8 mouse cellular contexts compared by ENCODE assay signal in genomic region chr6:32586821-32587135, GRCm38 (mm10). TPM values are rescaled to one million over a fixed set of nuclear protein-coding genes. Genes with fewer than 3 reads are reported as not detected.
DNase-seq lines count a peak whose midpoint lies in the region; ATAC-seq lines count a peak whose summit lies in the region.

No protein-coding gene starts in this region.

- intact Hi-C loops in gastrocnemius, postnatal 36 days (cut with DNase I): loop anchor here (5.0 to 10.0 kb wide), 2 partner anchors 104 to 922 kb away; no protein-coding TSS in a partner anchor

- DNase-seq in kidney, postnatal 36 days: no peak
- peak; percentile 16 for DNase-seq in embryonic facial prominence, embryonic 10.5 days (ENCODE audit: low spot score)
- no peak for DNase-seq in gastrocnemius, postnatal 36 days
- no peak for DNase-seq in frontal cortex, postnatal 36 days (ENCODE audit: low spot score in 2 of 2)

- peaks cover 18% of the 10 kb centered on the region for H3K4me1 ChIP-seq in kidney, embryonic 16.5 days (ENCODE audit: insufficient read depth, low read length)
- H3K4me1 ChIP-seq in embryonic facial prominence, embryonic 10.5 days: peaks cover 62% of the 10 kb centered on the region
- H3K4me1 ChIP-seq in intestine, embryonic 16.5 days (ENCODE audit: control insufficient read depth, insufficient read depth, low read length): peaks cover 15% of the 10 kb centered on the region
- peaks cover 32% of the 10 kb centered on the region for H3K4me1 ChIP-seq in neural tube, embryonic 12.5 days

- H3K36me3 ChIP-seq in kidney, embryonic 16.5 days (ENCODE audit: insufficient read depth, low read length): no peaks in the 10 kb centered on the region
- H3K36me3 ChIP-seq in embryonic facial prominence, embryonic 10.5 days (replicated peaks): no peaks in the 10 kb centered on the region
- no peaks in the 10 kb centered on the region for H3K36me3 ChIP-seq in intestine, embryonic 16.5 days (ENCODE audit: control insufficient read depth, insufficient read depth, low read length)
- H3K36me3 ChIP-seq in neural tube, embryonic 12.5 days: no peaks in the 10 kb centered on the region

- no peaks in the 10 kb centered on the region for H3K9me3 ChIP-seq in kidney, embryonic 16.5 days (ENCODE audit: low read length)
- no peaks in the 10 kb centered on the region for H3K9me3 ChIP-seq in embryonic facial prominence, embryonic 10.5 days
- H3K9me3 ChIP-seq in intestine, embryonic 16.5 days (ENCODE audit: control insufficient read depth, low read length): no peaks in the 10 kb centered on the region
- no peaks in the 10 kb centered on the region for H3K9me3 ChIP-seq in neural tube, embryonic 12.5 days

- ATAC-seq in kidney, embryonic 16.5 days (ENCODE audit: low FRiP score, low TSS enrichment): no peak
- ATAC-seq in intestine, embryonic 16.5 days: no peak
- no peak for ATAC-seq in neural tube, embryonic 12.5 days (ENCODE audit: low FRiP score, low read depth)
- no peak for ATAC-seq in erythroid progenitor cell, adult 5-6 weeks (replicated peaks; ENCODE audit: low FRiP score, poor library complexity, severe bottlenecking)

- peaks cover 73% of the 10 kb centered on the region for H3K27me3 ChIP-seq in kidney, embryonic 16.5 days (ENCODE audit: insufficient read depth, low read length)
- H3K27me3 ChIP-seq in embryonic facial prominence, embryonic 10.5 days (replicated peaks; ENCODE audit: low read depth, poor library complexity, severe bottlenecking): peaks cover 86% of the 10 kb centered on the region
- H3K27me3 ChIP-seq in intestine, embryonic 16.5 days (replicated peaks; ENCODE audit: control insufficient read depth, insufficient read depth, low read length): peaks cover 63% of the 10 kb centered on the region
- peaks cover 31% of the 10 kb centered on the region for H3K27me3 ChIP-seq in neural tube, embryonic 12.5 days (replicated peaks)

- peak overlapping the region; percentile 72; the same call in 1 of the 2 replicates for H3K9ac ChIP-seq in kidney, embryonic 16.5 days (replicated peaks; ENCODE audit: low read length)
- H3K9ac ChIP-seq in intestine, embryonic 16.5 days (ENCODE audit: low read depth, low read length): peak overlapping the region; percentile 72; the same call in 1 of the 2 replicates
- H3K9ac ChIP-seq in neural tube, embryonic 12.5 days: peak overlapping the region; percentile 89

- H3K4me2 ChIP-seq in kidney, embryonic 16.5 days (replicated peaks; ENCODE audit: low read depth, low read length): peak overlapping the region; percentile 98
- H3K4me2 ChIP-seq in intestine, embryonic 16.5 days (ENCODE audit: low read depth, low read length): peak overlapping the region; percentile 99
- H3K4me2 ChIP-seq in neural tube, embryonic 12.5 days (replicated peaks): peak overlapping the region; percentile 98

- 3% methylated on average over 13 of the region's 13 CpGs for WGBS in kidney, embryonic 16.5 days
- 4% methylated on average over 13 of the region's 13 CpGs for WGBS in embryonic facial prominence, embryonic 10.5 days
- WGBS in intestine, embryonic 16.5 days: 7% methylated on average over 13 of the region's 13 CpGs
- 2% methylated on average over 11 of the region's 13 CpGs for WGBS in neural tube, embryonic 12.5 days

- H3K27ac ChIP-seq in kidney, embryonic 16.5 days (ENCODE audit: low read length): no peak overlapping the region
- 0 out of 2 replicates have a peak overlapping the region, but pooled peaks have one; percentile 83 for H3K27ac ChIP-seq in embryonic facial prominence, embryonic 10.5 days (replicated peaks)
- no peak overlapping the region for H3K27ac ChIP-seq in intestine, embryonic 16.5 days (ENCODE audit: low read length)
- no peak overlapping the region for H3K27ac ChIP-seq in neural tube, embryonic 12.5 days

- H3K4me3 ChIP-seq in kidney, embryonic 16.5 days (ENCODE audit: low read length): peak overlapping the region; percentile 62
- peak overlapping the region; percentile 80 for H3K4me3 ChIP-seq in embryonic facial prominence, embryonic 10.5 days
- peak overlapping the region; percentile 59 for H3K4me3 ChIP-seq in intestine, embryonic 16.5 days (ENCODE audit: low read length)
- peak overlapping the region; percentile 95 for H3K4me3 ChIP-seq in neural tube, embryonic 12.5 days

RNA-seq across cellular contexts. Expression of gene Plxna4, which starts 1.2 kb away (rescaled TPM):
- 1.2 and 1.5 TPM in 2 replicates for polyA plus RNA-seq in kidney, embryonic 16.5 days (2015; fragmentation: Nextera tagmentation; extraction: Ambion mirVana)
- polyA plus RNA-seq in embryonic facial prominence, embryonic 10.5 days (2016; fragmentation: Nextera tagmentation; extraction: Ambion mirVana): 1.7 and 1.9 TPM in 2 replicates
- 1.2 and 1.3 TPM in 2 replicates for polyA plus RNA-seq in intestine, embryonic 16.5 days (2015; fragmentation: Nextera tagmentation; extraction: Ambion mirVana)
- 12.5 and 14.6 TPM in 2 replicates for polyA plus RNA-seq in neural tube, embryonic 12.5 days (2016; fragmentation: Nextera tagmentation; extraction: Ambion mirVana)
- total RNA-seq in gastrocnemius, postnatal 36 days (2021): 1 to 10 TPM; 2.2 to 2.5 TPM
- not detected in 2 replicates for total RNA-seq in erythroid progenitor cell, adult 5-6 weeks (2015; ENCODE audit: low replicate concordance)
- 0.13 TPM in 1 of 2 replicates, not detected in the other for total RNA-seq in erythroid progenitor cell, adult 5-6 weeks (2017; ENCODE audit: low replicate concordance)
